Mouse (Mus musculus) brain, adult 2 months (tissue): ENCODE measurements around the gene Smim12.
A peak's percentile ranks its signal among the peaks of the same experiment; 100 is the strongest.

Experiments
- DNase-seq: peaks from one replicate; pipeline ENCODE4 v3.0.0; 2011; ENCODE audit warnings: low read depth, low spot score

Smim12 gene

DNA sequence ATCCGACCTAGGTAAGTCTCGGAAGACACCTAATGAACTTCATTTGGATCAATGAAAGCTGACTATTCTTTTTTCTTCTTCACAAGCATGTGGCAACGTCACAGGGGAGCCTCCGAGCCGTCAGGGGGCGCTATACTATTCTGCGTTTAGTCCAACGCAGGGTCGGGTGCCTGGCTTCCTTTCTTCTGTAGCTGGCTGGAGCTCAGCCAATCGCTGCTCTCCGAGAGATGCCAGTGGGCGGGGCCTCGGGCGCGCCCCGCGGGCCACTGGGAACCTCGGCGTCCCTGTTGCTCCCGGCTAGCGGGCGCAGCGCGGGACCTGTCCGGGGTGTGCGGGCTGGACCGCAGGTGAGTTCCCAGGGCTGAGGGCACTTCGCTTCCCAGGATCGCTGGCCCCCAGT is at the start of gene Smim12:
Smim12 (plus strand) TSS at position 233 of the 400 bp plus-strand sequence.
- DNase-seq, result peak; percentile 99

DNA sequence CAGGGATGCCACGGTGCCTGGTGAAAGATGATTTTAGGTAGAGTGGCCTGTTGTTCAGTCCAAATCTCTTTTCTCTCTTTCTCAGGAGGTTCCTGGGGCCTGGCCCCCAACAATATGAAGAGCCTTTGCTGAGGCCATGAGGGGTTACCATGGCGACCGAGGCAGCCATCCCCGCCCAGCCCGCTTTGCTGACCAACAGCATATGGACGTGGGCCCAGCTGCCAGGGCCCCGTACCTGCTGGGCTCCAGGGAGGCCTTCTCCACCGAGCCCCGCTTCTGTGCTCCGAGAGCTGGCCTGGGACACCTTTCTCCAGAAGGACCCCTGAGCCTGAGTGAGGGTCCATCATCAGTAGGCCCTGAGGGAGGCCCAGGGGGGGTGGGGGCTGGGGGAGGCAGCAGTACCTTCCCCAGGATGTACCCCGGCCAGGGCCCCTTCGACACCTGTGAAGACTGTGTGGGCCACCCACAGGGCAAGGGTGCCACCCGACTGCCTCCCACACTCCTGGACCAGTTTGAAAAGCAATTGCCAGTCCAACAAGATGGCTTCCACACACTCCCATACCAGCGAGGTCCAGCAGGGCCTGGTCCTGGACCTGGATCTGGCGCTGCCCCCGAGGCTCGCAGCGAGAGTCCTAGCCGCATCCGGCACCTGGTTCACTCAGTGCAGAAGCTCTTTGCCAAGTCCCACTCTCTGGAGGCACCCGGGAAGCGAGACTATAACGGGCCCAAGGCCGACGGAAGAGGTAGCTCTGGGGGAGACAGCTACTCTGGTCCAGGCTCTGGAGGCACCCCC is 48.9 kb upstream of the Smim12 start:
- DNase-seq, result peak; percentile 34

DNA sequence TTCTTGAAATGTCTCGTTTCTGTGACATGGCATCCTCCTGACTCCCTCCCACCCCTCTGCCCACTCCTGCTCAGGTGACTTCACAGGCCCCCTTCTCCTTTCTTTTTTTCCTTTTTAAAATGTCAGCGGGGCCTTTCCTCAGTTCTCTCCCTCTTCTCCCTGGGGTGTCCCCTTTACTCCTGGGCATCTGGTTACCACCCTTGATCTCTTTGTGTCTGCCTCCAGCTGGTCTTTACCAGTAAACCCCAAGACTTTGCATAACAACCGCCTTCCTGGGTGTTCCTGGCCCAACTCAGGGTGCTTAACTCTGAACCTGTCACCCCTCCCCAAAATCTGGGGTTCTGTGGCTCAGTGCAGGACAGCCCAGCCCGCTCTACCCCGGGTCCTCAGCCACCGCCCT is 45.0 kb upstream of the Smim12 start:
- peak; percentile 33 for DNase-seq

DNA sequence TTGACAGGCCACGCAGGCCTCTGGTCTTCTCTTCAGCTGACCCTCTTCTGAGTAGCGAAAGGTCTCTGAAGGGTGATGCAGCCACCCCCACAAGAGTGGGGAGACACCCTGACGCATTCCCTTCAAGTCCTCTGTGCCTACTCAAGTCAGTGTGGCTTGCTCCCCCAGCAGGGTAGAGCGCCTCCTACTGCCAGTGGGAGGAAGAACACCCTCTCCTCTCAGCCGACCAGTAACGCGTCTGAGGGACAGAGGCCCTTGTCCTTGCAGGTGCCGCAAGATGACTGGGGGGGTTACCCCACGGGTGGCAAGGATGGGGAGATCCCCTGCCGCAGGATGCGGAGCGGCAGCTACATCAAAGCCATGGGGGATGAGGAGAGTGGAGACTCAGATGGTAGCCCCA is 44.2 kb upstream of the Smim12 start:
- peak; percentile 48 for DNase-seq

DNA sequence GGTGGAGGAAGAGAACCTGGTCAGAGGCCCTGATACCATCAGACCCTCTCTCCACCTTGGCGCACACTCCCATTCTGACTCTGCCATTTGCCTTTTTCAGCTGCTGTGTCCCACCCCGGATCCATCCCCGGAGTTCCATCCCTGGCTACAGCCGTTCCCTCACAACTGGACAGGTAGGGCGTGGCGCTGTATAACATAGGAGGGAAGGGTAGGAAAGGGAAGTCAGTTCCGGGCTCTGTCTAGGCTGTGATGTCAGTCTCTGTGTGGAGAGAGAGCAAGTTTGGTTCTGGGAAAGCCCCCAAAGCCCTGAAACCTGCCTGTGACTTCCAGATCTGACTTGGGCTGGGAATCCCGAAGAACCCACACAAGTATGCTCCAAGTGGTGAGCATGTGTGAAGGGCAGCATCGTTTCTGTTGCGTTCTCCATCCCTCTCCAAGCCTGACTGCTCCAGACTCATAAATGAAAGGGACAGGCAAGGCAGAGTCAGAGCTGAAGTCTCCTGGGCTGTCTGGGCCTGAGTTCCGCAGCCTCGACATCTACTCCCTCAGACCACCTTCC is 43.3 kb upstream of the Smim12 start:
- no peak for DNase-seq

DNA sequence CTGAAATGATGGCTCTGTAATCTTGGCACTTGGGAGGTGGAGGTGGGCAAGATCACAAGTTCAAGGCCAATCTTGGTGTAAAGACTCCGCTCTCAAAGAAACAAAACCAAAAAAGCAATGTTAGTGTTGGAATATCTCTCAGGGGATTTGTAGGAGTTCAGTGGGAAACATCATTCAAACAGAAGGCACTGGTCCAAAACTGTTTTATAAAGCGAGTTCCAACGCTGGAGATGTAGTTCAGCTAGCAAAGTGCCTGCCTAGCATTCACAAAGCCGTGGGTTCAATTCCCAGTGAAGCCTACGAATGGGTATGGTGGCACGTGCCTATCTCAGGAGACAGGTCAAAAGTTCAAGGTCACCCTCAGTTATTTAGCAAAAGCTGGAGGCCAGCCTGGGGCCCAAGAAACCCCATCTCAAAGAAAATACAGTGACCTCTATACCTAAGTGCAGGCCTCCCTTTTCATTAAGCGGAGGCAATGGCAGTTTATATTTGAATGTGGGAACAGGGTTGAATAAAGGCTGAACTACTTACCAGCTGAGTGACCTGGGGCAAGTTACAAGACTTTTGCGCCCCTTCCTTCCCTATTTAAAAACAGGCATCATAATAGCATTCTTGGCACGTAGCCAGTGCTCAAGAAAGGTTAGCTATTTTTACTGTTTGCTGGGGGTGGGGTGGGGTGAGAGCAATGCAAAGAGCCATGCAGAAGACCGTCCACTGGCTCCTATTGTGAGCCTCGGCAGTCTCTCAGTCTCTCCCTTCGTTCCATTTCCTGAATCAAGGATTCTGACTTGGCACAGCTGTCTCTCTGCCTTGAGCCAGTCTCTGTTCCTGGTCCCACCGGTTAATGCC is 42.6 kb upstream of the Smim12 start:
- DNase-seq, result peak; percentile 56

DNA sequence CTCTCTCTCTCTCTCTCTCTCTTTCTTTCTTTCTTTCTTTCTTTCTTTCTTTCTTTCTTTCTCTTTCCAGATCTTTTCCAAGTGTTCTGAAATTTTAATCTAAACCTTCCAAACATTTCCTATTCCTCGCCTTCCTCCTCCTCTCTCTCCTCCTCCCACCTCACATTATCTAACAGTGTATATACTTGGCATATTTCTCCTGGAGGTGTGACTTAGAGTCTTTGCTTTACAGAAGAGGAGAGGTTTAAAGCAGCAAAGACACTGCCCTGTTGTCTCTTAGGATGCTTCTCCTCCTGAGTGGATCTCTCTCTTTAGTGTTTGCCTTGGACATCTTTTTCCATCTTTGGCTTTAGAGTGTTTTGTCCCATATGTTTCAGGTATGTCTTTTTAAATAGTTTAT is 40.5 kb upstream of the Smim12 start:
- DNase-seq, result peak; percentile 60

DNA sequence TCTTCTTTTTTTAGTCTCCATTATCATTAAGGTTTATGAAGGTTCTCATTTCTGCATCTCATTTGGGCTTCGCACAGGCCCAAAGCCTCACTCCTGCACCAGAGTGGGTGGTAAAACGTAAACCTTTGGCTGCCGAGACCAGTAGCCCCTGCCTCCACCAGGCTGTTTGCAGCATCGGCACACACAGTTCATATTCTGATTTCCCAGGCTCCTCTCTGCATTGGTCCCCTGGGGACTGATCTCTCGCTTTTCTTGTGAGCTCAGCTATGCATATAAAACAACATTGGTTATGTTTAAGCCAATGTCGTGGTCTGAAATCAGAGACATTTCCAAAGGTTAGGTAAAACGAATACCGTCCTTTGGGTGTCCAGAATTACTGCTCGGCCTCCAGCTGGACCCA is 32.3 kb upstream of the Smim12 start:
- DNase-seq, result no peak

DNA sequence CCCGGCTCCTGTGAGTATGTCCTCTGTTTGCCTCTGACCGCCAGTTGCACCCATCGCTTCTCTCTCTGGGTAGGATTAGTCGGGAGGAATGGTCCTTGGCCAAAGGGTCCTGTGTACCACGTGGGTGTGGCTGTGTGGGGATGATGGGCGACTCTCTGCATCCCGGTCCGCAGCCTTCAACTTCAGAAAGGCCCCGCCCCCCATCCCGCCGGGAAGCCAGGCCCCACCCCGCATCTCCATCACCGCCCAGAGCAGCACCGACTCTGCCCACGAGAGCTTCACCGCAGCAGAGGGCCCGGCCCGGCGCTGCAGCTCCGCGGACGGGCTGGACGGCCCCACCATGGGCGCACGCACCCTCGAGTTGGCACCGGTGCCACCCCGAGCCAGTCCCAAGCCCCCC is 29.1 kb upstream of the Smim12 start:
- DNase-seq, result no peak

DNA sequence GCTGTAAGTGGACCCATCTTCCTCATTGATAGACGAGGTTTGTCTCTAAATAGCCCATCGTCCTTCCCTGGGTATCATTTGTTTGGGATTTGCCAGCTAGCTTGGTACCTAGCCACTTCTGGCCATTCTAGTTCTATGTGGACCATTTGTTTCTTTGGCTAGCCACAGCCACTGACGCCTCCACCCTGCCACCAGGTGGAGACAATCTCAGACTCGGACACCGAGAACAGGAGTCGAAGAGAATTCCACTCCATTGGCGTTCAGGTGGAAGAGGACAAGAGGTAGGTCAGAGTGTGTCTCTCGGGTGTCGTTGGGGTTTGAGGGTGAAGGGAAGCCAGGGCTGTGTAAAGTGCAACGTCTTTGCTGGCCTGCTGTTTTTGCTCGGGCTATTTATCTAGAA is 28.5 kb upstream of the Smim12 start:
- DNase-seq, result peak; percentile 63

DNA sequence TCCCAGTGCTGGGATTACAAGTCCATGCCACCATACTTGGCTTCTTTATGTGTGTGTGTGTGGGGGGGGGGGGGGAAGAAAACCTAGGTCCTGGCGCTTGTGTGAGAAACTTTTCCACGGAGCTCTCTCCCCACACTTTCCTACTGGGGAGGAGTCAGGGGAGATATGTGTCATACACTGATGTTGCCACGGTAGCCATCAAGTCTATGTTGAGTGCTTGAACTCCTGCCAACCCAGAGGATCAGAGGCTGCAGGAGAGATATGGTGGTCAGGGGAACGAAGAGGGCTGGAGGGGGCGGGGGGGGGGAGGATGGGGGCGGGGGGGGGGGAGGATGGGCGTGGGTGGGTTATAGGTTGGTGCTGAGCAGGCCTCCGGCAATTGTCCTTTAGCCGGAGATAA is 27.8 kb upstream of the Smim12 start:
- peak; percentile 58 for DNase-seq

DNA sequence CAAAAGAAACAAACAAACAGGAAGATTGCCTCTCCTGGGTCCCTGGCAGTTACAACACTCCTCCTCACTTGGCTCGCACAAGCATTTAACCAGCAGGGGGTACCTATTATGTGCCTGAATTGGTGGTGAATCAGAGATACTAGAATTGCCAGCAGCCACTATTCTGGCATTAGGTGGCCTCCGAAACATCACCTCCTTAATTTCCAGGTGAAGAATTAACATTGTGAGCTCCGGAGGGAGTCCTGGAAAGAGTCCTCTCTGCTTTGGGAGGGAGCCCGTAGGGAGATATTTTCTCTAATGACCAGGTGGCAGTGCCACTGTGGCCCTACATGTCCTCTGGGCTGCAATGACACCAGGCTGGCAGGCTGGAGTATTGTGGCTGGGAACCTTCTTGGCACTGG is 27.3 kb upstream of the Smim12 start:
- DNase-seq, result peak; percentile 84

DNA sequence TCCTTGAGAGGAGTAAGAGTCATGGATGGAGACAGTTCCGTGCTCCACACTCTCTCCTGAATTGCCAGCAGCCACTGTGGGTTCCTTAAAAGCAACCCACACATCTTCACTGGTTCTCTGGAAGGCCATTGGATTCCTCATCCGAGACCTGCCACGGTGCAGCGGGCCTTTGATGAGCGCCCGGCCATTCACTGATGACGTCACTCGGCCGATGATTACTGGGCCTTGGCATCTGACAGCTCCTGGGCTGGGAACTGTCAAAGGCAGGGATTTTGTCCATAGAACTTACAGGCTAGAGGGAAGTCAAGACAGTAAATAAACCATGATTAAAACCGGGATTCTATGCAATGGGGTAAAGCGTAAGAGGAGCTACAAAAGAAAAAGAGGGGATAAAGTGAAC is 26.5 kb upstream of the Smim12 start:
- DNase-seq, result no peak

DNA sequence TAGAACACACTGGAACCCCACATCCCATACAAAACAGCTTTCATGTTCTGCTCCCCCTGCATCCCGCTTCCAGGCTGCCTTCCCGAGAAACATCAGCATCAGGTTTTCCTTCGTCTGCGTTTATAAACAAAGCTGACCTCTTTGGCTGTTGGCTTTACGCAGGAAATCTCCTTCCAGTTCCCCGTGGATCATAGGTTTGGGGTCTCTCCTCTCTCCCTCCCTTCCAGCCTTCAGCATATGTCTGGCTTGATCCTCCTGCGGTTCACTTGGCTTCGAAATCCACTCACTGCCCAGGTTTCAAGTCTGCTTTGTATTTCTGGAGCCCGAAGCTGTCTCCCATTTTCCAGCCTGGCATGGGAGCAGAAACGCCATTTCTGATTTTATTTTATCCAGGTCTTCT is 20.3 kb upstream of the Smim12 start:
- DNase-seq, result peak; percentile 71

DNA sequence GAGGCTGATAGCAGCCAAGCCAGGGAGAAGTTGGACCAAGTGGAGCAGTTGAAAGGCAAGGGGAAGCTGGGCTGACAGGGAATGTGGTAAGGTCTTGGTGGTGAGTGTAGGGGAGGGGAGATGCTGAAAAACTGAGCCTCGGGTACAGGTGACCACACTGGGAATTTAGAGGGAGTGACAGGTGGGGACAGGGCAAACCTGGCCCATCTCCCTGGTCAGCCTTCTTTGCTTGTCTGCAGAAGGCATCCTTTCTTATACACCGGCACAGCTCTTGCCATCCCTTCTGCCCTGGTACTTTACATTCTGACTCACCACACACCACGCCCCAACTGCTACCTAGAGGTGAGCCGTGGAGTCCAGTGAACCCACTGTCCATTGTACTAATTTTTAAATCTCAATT is 19.8 kb upstream of the Smim12 start:
- DNase-seq, result no peak

DNA sequence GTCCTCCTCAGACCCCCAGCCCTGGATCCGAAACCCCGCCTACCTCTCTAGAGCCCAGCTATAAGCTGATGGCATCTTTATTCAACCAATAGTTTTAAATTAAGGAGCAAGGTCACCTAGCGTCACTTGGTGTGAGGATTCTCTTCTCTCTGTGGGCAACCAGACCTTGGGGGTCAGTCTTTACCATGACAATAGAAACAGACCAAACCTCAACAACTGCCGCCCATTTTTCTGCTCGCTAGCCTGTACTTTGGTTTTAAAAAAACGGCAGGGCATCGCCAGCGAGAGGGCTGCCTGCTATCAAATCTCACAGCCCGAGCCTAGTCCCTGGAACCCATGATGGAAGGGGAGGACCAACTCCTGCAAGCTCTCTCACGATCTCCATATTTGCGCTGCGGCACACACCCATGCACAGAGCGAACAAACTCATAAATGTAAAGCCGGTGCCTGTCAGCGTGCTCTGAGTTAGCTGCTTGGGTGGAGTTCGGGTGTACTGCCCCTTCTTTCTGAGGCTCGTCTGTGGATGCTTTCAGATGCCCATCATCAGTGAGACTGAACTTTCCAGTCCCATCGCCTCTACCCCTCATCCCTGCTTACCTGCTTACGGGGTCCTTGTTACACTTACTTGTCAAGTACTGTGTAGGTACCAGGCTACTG is 19.0 kb upstream of the Smim12 start:
- no peak for DNase-seq

DNA sequence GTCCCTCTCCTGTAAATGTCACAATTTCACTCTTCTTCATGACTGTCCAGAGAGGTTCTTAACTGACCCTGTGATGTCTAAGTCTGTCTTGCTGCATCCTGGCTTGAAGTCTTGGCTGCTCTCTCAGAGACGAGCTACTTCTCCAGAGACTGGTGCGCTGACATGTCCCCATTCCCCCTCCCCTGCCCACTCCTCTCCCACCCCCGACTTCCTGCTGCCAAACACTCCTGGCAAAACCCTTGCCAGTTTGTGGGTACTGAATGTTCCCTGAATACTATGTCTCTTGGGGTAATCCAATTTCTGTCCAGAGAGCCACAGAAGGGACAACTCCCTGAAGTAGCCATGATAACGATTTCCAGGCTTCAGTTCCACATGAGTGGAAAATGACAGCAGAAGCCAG is 17.5 kb upstream of the Smim12 start:
- DNase-seq, result peak; percentile 67

DNA sequence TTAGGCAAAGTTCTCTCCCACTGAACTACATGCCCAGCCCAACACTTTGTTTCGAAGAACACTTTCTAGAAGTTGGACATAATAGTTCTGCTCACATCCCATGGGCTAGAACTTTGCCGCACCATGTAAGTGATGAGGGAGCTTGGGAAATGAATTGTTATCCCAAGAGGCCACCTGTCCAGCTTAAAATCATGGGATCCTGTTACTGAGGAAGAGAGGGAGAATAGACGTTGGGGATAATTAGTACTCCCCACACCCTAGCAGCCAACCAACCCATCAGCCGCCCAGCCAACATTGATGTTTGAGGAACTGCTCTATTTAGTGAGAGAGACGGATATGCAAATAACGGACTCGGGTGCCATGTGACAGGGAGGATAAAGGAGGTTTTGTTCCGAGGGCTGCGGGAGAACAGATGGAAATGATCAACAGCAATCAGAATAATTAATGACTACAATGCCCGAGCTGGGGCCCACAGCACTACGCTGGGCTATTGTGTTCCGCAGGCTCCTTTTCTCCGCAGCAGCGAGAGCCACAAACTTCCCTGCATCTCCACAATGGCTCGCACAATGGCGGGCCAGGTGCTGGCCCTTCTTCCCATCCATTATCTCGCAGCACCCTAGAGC is 16.4 kb upstream of the Smim12 start:
- DNase-seq, result peak; percentile 70

DNA sequence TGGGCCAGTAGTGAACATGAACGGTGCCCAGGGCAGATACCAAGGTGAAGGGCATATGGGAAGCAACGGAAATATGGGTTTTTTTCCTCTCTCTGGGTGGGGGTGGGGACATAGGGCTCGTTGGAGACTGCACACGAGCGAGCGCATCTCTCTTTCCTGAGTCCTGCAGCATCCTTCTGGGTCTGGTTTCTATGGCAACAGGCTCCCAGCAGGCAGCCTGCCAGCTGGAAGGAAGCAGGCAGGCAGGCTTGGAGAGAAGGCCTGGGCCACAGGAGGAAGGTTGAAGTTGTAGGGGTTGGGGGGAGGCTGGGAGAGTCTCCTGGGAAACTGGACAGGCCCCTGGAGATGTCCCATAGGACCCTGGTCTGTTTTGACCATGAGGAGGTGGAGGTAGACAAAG is 11.6 kb upstream of the Smim12 start:
- DNase-seq, result peak; percentile 97

DNA sequence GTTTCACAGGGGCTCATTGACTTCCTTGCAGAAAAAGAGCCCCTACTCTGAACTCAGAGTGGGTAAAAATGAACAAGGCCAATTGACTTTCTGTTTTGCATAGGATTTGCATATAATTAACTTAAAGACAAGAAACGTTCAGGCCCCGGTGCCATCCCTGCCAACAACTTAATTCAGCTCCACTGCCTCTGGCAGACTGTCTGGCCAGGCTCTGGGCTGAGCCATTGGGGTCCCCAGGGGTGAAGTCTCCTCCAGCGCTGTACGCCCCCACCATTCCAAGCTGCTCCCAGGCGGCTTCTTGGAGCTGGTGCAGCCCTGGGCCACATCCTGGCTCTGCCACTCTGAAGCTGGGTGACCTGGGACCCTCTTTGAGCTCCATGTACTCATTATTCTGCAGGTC is 11.0 kb upstream of the Smim12 start:
- no peak for DNase-seq

DNA sequence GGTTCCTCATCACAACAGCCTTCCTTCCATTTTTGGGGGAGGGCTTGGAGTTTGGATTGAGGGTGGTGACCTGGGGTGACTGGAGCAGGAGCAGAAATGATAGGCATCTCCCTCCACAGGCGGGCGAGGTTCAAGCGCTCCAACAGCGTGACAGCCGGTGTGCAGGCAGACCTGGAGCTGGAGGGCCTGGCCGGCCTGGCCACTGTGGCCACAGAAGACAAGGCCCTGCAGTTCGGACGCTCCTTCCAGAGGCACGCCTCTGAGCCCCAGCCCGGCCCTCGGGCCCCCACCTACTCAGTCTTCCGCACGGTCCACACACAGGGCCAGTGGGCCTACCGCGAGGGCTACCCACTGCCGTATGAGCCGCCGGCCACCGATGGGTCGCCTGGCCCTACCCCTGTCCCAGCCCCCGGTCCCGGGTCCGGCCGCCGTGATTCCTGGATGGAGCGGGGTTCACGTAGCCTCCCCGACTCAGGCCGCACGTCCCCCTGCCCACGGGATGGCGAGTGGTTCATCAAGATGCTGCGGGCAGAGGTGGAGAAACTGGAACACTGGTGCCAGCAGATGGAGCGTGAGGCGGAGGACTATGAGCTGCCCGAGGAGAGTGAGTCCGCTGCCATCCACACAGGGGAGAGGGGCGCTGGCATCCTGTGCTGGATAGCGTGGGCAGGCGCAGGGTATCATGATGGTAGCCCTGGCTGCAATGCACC is 10.0 kb upstream of the Smim12 start:
- no peak for DNase-seq
